Mouse (Mus musculus): Measurements from ENCODE around the gene Gale.

DNA sequence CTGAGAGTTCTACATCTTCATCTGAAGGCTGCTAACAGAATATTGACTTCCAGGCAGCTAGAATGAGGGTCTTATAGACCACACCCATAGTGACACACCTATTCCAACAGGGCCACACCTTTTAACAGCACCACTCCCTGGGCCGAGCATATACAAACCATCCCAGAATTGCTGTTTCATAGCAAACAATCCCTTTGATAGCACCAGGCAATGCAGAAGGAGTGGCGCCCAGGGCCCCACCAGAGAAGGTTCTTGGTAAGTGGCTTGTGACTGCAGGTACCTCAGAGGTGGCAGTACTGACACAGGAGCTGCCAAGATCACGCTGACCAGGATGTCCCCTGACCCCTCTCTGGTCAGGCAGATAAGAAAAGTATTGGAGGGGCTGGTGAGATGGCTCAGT lies 10.3 kb upstream of the Gale start:
- TF ChIP-seq CTCF (IDR thresholded peaks at IDR 0.05; ENCODE audit: low read depth, low read length) (no peak), POLR2A (IDR thresholded peaks at IDR 0.05; ENCODE audit: insufficient read depth, low read length) (no peak)

Data from ES-Bruce4 (cell line).